Mouse (Mus musculus) forebrain, embryonic 13.5 days (tissue): ENCODE measurements around the gene Opa1. TPM values are rescaled to one million over a fixed set of nuclear protein-coding genes. Genes with fewer than 3 reads are reported as not detected.

Source experiments
- polyA plus RNA-seq: library from polyadenylated mRNA; unstranded; fragments of >200 nt; fragmentation: Nextera tagmentation; extraction: Ambion mirVana; gene quantifications from 2 replicates; pipeline ENCODE4 v1.2.1, GENCODE M21; 2015

Opa1 gene
- polyA plus RNA-seq, 1 experiment from 2014 or later: 40.0 TPM

Other genes with a start within 250 kb of the Opa1 start
- 0.19 and 0.27 TPM in 2 replicates for gene Atp13a5, start 200.6 kb upstream of the Opa1 start, polyA plus RNA-seq
- gene Atp13a4, start 34.5 kb upstream of the Opa1 start, polyA plus RNA-seq: 0.29 and 0.54 TPM in 2 replicates